Mouse (Mus musculus) retina, adult 2 months (tissue): ENCODE data around the gene Gm15262.
"Not testable (repeated sequence)": the region's sequence is repeated elsewhere in the genome, so short reads cannot be mapped to it uniquely, and the experiment has no call there.

Source experiments
- DNase-seq: peaks from one replicate; pipeline ENCODE4 v3.0.0-alpha.2; 2012; ENCODE audit warnings: low read depth, low spot score

The Gm15262 gene

DNA sequence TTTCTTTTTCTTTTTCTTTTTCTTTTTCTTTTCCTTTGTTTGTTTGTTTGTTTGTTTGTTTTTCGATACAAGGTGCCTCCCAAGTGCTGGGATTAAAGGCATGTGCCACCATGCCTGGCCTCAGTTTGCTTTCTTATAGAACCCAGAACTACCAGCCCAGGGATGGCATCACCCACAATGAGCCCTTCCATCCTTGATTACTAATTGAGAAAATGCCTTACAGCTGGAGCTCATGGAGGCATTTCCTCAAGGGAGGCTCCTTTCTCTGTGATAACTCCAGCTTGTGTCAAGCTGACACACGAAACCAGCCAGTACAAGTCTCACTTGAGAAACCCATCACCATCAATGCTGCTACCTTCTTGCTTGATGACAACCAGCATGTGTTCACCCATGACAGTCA, at the start of gene Gm15262:
Gene Gm15262 (plus strand): TSS at position 301 of the 400 bp plus-strand sequence.
- DNase-seq: not testable (repeated sequence)

DNA sequence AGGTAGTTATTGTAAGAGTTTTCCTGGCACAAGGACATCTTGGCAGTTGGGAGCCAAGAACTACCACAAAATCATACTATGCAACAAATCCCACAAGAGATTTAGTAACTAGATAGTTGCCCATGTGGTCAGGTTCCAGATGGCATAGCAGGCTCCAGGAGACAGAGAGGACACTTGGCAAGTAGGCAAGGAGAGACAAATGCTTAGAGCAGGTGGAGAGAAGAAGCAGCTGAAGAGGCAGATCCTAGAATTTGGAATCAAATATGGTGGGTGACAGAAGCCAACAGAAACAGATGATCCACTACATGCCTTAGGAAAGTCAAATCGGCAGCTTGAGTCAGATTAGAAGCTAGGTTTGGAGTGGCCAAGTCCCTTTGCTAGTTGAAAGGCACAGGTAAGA, 20.9 kb downstream of the Gm15262 start:
- no peak for DNase-seq

GRCm38 (mm10) chrX:161316443-161316842, 29.2 kb downstream of the Gm15262 start:
- DNase-seq: no peak

DNA sequence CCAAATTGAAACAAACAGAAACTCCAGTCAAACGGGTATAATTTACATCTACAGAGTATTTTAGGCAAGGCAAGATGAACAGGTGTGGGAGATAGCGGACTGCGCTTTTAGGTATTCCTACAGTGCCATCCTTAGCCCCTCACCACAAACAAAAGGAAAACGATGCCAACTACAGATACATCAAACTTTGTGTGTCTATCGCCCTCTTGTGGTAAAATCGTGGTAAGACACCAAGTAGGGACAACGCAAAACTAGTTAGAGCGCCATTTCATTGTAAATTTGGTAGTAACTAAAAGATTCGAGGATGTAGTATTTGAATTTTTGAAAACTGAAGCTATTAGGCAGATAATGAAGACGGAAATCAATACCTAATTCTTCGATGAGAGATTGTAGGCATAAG, 83.7 kb downstream of the Gm15262 start:
- no peak for DNase-seq

DNA sequence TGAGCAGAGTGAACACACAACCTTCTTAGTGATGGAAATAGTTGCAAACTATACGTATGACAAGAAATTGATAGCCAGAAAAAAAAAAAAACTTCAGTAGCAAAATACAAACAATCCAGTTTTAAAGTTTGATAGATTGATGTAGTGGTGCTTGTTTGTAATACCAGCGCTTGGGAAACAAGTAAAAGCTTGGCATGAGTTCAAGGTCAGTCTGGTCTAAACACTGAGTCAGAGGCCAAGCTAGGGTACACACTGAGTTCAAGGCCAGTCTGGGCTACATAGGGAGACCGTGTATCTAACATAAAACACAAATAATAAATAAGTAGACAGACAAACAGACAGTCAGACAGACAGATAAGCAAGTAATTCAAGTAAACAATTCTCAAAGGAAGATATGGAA, 84.2 kb downstream of the Gm15262 start:
- DNase-seq: no peak

GRCm38 (mm10) chrX:161375568-161375967, 88.3 kb downstream of the Gm15262 start:
- DNase-seq: no peak

GRCm38 (mm10) chrX:161385791-161386190, 98.5 kb downstream of the Gm15262 start:
- no peak for DNase-seq

- DNase-seq: no peak
Observed at GRCm38 (mm10) chrX:161387942-161388341, 100.7 kb downstream of the Gm15262 start.

- DNase-seq: peak; percentile 65
Observed at GRCm38 (mm10) chrX:161399110-161399509, 111.9 kb downstream of the Gm15262 start.

DNA sequence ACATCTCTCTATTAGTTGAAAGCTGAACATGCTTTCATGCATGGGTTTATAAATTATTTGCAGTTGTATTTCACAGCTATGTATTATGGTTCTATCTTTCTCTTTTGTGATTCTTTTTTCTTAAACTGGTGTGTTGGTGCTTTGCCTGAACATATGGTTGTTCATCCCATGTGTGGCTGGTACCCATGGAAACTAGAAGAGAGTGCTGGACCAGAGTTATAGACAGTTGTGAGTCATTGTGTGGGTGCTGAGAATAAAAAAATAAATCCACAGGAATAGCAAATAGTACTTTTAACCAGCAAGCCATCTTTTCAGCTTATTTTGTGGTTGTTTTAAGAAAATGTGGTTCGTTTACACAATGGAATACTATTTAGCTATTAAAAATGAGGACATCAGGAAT, 123.9 kb downstream of the Gm15262 start:
- DNase-seq: no peak
